Mouse (Mus musculus) forebrain, embryonic 14.5 days (tissue): Measurements from ENCODE around the gene Pomp. TPM values are rescaled to one million over a fixed set of nuclear protein-coding genes. Genes with fewer than 3 reads are reported as not detected.

Source experiments
- ATAC-seq: fragments of 200-750 bp; cut with Nextera tagmentation; 2 replicates; pipeline ENCODE4 v1.8.0; 2017; ENCODE audit warnings: mild to moderate bottlenecking, moderate library complexity
- DNase-seq: peaks from one replicate; pipeline ENCODE4 v3.0.0-alpha.2; 2015; ENCODE audit warnings: low spot score
- H3K27ac ChIP-seq: fragments of 300-500 bp; sonication (generic); 2 replicates; pipeline ENCODE4 v1.5.1; 2014; ENCODE audit warnings: low read depth, mild to moderate bottlenecking, control low read depth, low read length, moderate library complexity
- H3K27me3 ChIP-seq: fragments of 300-500 bp; sonication (generic); replicated peaks from 2 replicates; pipeline ENCODE4 v1.6.1; 2014; ENCODE audit warnings: low read length, control low read depth, mixed read lengths; ENCODE audit not compliant: control insufficient read depth, insufficient read depth
- H3K36me3 ChIP-seq: fragments of 300-500 bp; sonication (generic); 2 replicates; pipeline ENCODE4 v1.6.1; 2014; ENCODE audit warnings: low read length, control low read depth; ENCODE audit not compliant: control insufficient read depth, insufficient read depth
- H3K4me1 ChIP-seq: fragments of 300-500 bp; sonication (generic); 2 replicates; pipeline ENCODE4 v1.6.1; 2014; ENCODE audit warnings: antibody characterized with exemption, low read length, control low read depth; ENCODE audit not compliant: control insufficient read depth, insufficient read depth
- H3K4me2 ChIP-seq: fragments of 300-500 bp; sonication (generic); 2 replicates; pipeline ENCODE4 v1.6.1; 2014; ENCODE audit warnings: mild to moderate bottlenecking, control low read depth, low read length
- H3K4me3 ChIP-seq: fragments of 300-500 bp; sonication (generic); 2 replicates; pipeline ENCODE4 v1.5.1; 2014; ENCODE audit warnings: low read depth, low read length, control low read depth
- H3K9ac ChIP-seq: fragments of 300-500 bp; sonication (generic); 2 replicates; pipeline ENCODE4 v1.6.1; 2014; ENCODE audit warnings: mild to moderate bottlenecking, low read length, control low read depth, moderate library complexity
- H3K9me3 ChIP-seq: fragments of 300-500 bp; sonication (generic); replicated peaks from 2 replicates; pipeline ENCODE4 v1.6.1; 2016; ENCODE audit warnings: low read length, control low read depth, mixed read lengths; ENCODE audit not compliant: control insufficient read depth
- WGBS: fragments of 180-500 bp; shearing (Covaris S2); extraction: QIAGEN DNeasy Blood & Tissue Kit; methylation state at CpG from one replicate; pipeline ENCODE4 v1.1.7; 2014; 5-methylcytosine and 5-hydroxymethylcytosine counted together
- polyA plus RNA-seq: library from polyadenylated mRNA; unstranded; fragments of >200 nt; fragmentation: Nextera tagmentation; extraction: Ambion mirVana; gene quantifications from 2 replicates; pipeline ENCODE4 v1.2.1, GENCODE M21; 2014

The Pomp gene
- polyA plus RNA-seq, 1 experiment from 2014 or later, result 580 TPM

DNA sequence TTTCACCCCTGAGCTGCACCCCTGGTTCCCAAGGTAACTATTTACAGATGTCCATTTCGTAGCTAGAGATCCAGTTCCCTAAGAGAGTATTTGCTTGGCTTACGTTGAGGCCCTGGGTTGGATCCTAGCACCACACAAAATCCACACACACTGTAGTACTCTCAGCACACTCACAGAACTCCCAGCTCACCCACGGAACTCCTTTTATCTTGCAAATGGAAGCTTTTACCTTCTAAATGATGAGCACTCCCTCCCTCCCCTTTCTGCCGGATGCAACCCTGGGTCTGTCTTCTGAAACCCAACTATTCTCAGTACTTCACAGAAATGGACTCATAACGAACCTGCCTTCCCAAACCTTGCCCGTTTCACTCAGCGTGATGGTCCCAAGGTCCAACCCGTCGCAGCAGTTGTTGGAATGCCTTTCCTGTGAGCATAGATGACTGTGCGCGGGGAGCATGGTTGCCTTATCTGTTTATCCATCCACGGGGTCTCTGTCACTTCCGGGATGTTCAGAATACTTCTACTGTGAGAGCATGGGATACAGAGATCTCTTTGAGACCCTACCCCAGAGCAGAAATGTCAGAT lies 36.1 kb upstream of the Pomp start:
- H3K27me3 ChIP-seq, result no peaks in the 10 kb centered on the region
- no peak overlapping the region for H3K4me3 ChIP-seq
- H3K36me3 ChIP-seq, result no peaks in the 10 kb centered on the region
- no peak overlapping the region for H3K9ac ChIP-seq
- H3K4me2 ChIP-seq, result no peak overlapping the region
- 81% methylated on average over 13 of the region's 13 CpGs for WGBS
- H3K9me3 ChIP-seq, result no peaks in the 10 kb centered on the region
- H3K4me1 ChIP-seq, result no peaks in the 10 kb centered on the region
- no peak overlapping the region for H3K27ac ChIP-seq
- DNase-seq (no peak), ATAC-seq (no peak)

DNA sequence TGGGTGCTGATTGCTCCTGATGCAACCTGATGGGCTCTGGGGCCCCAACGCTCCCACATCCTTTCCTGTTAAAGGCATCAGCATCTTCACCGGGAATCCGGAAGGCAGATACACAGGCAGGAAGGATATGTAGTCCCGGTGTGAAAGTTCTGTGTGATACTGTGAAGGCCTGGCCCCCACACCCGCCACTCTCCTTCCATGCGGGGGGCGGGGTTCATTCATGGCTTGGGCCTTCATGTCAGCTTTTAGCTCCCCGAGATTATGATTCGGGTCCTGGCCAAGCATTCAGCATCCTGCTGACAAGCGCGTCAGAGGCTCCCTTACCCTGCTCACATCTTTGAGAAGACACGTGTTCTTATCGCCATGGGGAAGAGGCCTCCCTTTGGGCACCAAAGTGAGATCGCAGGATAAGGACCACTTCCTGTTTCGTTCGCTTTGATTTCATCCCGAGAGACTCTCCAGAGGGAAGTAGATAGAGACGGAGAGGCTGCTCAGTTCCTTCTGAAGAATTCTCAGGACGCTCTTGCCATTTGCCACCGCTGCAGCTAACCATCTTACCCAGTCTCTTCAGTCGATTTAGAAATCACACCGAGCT lies 34.8 kb upstream of the Pomp start:
- H3K4me2 ChIP-seq, result no peak overlapping the region

DNA sequence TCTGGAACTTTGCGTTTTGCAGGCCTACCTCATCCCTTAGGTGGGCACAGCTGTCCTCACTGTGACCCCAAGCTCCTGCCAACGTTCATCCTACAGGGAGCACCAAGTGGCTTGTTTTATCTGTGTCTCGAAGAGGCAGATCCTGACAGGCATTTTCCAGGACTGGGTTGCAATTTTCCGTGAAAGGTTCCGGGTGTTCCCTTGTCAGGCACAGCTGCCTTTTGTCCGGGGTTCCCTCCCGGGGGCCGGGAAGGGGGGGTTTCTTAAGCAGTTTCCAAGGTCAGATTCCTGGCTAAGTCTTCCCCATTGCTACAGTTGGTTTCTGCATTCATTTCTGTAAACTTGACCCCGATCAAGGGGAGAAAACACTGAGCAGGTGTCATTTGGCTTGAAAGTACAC lies 34.2 kb upstream of the Pomp start:
- Histone ChIP-seq H3K9me3 (no peaks in the 10 kb centered on the region), H3K27me3 (no peaks in the 10 kb centered on the region), H3K36me3 (no peaks in the 10 kb centered on the region), H3K27ac (no peak overlapping the region), H3K4me1 (no peaks in the 10 kb centered on the region), H3K4me2 (no peak overlapping the region), H3K4me3 (no peak overlapping the region), H3K9ac (no peak overlapping the region)
- DNase-seq, result no peak
- 77% methylated on average over 9 of the region's 9 CpGs for WGBS
- ATAC-seq, result no peak

More for the DNA sequence above, 34.8 kb upstream of the Pomp start:
- Histone ChIP-seq H3K27me3 (no peaks in the 10 kb centered on the region), H3K4me3 (no peak overlapping the region), H3K27ac (no peak overlapping the region), H3K9me3 (no peaks in the 10 kb centered on the region), H3K4me1 (no peaks in the 10 kb centered on the region), H3K9ac (no peak overlapping the region), H3K36me3 (no peaks in the 10 kb centered on the region)
- DNase-seq (no peak), ATAC-seq (no peak)
- 66% methylated on average over 22 of the region's 22 CpGs for WGBS

DNA sequence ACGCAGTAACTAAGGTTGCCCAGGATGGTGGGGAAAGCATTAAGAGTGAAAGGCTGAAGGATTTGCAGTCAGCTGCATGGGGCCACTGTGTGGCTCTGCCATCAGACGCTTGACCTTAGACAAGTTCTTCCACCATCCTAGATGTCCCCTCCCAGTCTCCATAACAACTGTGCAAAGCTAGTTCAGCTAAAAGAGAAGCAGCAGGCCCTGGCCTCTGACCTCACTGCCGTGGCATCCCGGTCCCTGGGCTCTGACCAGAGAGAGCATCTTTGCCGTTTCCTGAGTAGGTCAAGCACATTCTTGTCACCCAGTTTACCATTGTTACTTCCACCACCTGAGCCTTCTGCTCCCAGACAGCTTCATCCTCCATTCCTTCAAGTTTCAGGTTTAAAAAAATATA lies 33.7 kb upstream of the Pomp start:
- WGBS, result 82% methylated on average over 5 of the region's 5 CpGs
- Histone ChIP-seq H3K36me3 (no peaks in the 10 kb centered on the region), H3K4me3 (no peak overlapping the region), H3K4me1 (no peaks in the 10 kb centered on the region), H3K9ac (no peak overlapping the region), H3K27me3 (no peaks in the 10 kb centered on the region), H3K27ac (no peak overlapping the region), H3K4me2 (no peak overlapping the region), H3K9me3 (no peaks in the 10 kb centered on the region)
- ATAC-seq, result no peak
- no peak for DNase-seq

DNA sequence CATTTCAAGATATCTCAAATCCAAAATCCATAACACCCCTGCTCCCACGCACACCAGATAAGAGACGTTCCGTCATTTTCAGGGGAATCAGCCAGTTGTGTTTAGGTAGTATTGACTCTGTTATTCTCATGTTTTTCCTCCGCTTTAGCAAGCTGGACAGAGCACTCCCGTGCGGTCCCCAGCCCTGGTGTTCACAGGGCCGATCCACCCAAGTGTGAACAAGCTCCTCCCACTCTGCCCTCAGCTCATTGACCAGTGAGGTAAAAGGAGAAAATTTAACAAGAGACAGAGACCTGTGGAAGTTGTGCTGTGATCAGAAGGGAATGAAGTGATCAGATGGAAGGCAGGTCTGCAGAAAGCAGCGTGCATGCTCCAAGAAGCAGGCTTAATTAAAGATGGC lies 31.4 kb upstream of the Pomp start:
- ATAC-seq (no peak), DNase-seq (no peak)
- Histone ChIP-seq H3K9ac (no peak overlapping the region), H3K4me1 (no peaks in the 10 kb centered on the region), H3K4me2 (no peak overlapping the region), H3K9me3 (no peaks in the 10 kb centered on the region), H3K27ac (no peak overlapping the region), H3K27me3 (no peaks in the 10 kb centered on the region), H3K36me3 (no peaks in the 10 kb centered on the region), H3K4me3 (no peak overlapping the region)
- WGBS, result 73% methylated on average over 8 of the region's 8 CpGs

DNA sequence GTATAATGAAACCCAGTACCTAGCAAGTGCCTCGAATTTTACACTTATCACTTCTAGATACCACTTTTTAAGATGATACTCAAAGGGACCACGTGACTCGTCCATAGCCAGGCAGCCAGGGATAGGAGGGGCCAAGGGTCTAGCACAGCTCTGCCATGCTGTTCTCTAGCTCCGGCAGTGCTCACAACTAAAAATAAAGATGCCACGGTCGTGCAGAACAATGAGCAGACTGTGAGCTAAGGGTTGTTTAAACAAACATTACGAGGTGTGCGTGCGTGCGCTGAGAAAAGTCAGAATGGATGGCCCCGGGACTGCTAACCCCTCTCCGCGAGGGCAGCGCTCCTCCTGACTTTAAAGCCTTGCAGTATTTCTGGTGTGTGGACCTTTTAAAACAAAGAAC lies 27.4 kb upstream of the Pomp start:
- Histone ChIP-seq H3K36me3 (no peaks in the 10 kb centered on the region), H3K4me1 (no peaks in the 10 kb centered on the region), H3K4me2 (no peak overlapping the region), H3K9ac (no peak overlapping the region), H3K4me3 (no peak overlapping the region), H3K27me3 (no peaks in the 10 kb centered on the region), H3K27ac (no peak overlapping the region), H3K9me3 (no peaks in the 10 kb centered on the region)
- WGBS, result 75% methylated on average over 14 of the region's 14 CpGs
- ATAC-seq (no peak), DNase-seq (no peak)

DNA sequence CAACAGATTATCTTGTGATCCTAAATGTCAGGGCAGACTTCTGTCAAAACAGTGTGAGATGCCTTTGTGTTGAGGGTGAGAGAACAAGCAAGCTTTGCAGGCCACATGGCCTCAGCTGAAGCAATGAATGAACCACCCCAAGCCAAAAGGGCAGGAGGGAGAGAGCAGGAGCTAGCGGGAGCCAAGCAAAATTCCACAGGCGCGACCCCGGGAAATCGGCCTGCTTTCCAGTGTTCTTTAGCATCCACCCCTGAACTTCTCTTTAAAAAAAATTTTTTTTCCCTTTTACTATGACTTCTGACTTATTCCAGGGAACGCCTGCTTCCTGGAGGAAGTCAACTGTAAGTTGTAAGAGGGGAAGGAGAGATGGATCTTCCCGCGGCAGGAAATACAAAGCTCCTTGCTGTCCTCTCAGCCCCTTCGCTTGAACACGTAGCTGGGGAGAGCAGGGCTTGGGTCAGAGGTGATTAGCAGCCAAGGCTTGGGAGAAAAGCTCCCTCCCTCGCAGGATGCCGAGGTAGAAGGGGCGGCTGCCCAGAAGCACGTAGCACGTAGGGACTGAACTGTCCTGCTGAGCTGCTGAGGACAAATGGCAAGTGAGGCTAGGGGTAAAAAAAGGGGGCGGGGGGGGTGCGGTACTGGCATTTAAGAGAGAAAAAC lies 25.3 kb upstream of the Pomp start:
- Histone ChIP-seq H3K4me1 (no peaks in the 10 kb centered on the region), H3K4me3 (no peak overlapping the region), H3K9me3 (no peaks in the 10 kb centered on the region), H3K4me2 (no peak overlapping the region), H3K36me3 (no peaks in the 10 kb centered on the region), H3K9ac (no peak overlapping the region; the same call in 1 of the 2 replicates), H3K27me3 (no peaks in the 10 kb centered on the region), H3K27ac (no peak overlapping the region)
- DNase-seq (no peak), ATAC-seq (no peak)
- 5% methylated on average over 17 of the region's 17 CpGs for WGBS

DNA sequence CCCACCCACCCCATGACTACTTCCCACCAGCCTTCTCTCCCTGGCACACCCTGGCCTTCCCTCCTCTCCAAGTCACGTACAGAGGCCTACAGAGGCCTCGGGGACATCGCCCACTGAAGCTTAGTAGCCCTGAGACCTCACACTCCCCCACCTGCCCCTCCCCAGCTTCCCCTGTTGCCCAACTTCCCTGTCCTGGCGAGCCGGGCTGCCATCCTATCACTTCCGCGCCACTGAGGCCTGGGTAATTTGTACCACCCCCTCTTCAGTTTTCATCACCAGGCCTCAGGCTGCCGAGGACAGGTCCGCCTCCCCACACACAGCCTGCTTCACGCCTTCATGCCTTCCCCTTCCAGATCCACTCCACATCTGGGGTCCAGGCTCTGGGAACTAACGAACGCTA lies 20.8 kb upstream of the Pomp start:
- H3K27me3 ChIP-seq, result no peaks in the 10 kb centered on the region
- H3K9me3 ChIP-seq, result no peaks in the 10 kb centered on the region
- no peak for ATAC-seq
- WGBS, result 82% methylated on average over 12 of the region's 12 CpGs
- DNase-seq, result no peak
- H3K4me1 ChIP-seq, result no peaks in the 10 kb centered on the region
- H3K4me2 ChIP-seq, result no peak overlapping the region
- H3K4me3 ChIP-seq, result no peak overlapping the region
- no peak overlapping the region for H3K9ac ChIP-seq
- H3K27ac ChIP-seq, result no peak overlapping the region
- no peaks in the 10 kb centered on the region for H3K36me3 ChIP-seq

DNA sequence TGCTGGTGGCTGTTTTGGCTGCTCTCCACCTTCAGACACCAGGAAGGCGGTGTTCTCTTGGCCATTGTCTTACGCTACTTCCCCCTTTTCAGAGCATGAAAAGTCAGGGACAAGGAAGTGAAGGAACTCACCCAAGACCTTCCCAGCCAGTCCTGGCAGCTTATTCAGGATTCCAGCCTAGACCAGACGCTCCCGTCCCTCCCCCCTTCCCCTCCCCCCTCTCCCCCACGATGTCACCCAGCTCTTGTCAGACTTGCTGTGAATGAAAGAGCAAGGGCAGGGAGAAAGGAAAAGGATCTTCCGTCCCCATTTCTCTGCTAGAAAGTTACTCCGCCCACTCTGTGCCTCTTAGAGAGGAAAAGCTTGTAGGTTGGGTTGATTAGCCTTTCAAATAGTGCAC lies 16.9 kb upstream of the Pomp start:
- no peak overlapping the region for H3K4me2 ChIP-seq
- H3K4me1 ChIP-seq, result no peaks in the 10 kb centered on the region; the same call in 1 of the 2 replicates
- no peak overlapping the region for H3K27ac ChIP-seq
- DNase-seq, result no peak
- H3K4me3 ChIP-seq, result no peak overlapping the region
- H3K36me3 ChIP-seq, result no peaks in the 10 kb centered on the region
- H3K9me3 ChIP-seq, result no peaks in the 10 kb centered on the region
- no peak overlapping the region for H3K9ac ChIP-seq
- 55% methylated on average over 7 of the region's 7 CpGs for WGBS
- no peak for ATAC-seq
- no peaks in the 10 kb centered on the region for H3K27me3 ChIP-seq
